Mouse (Mus musculus) myocyte (in vitro differentiated cells): ENCODE data around the gene Paqr6. TPM values are rescaled to one million over a fixed set of nuclear protein-coding genes. Genes with fewer than 3 reads are reported as not detected.
"Not testable (repeated sequence)": the region's sequence is repeated elsewhere in the genome, so short reads cannot be mapped to it uniquely, and the experiment has no call there.

Experiments
- H3K27me3 ChIP-seq: one replicate; pipeline ENCODE4 v1.6.1; 2011; ENCODE audit not compliant: control insufficient read depth, insufficient read depth, insufficient read length
- H3K36me3 ChIP-seq: one replicate; pipeline ENCODE4 v1.6.1; 2011; ENCODE audit not compliant: control insufficient read depth, insufficient read depth
- H3K4me2 ChIP-seq: one replicate; pipeline ENCODE4 v1.6.1; 2011; ENCODE audit warnings: low read depth, control low read depth
- H3K4me3 ChIP-seq: one replicate; pipeline ENCODE4 v1.5.1; 2011; ENCODE audit warnings: mild to moderate bottlenecking, control low read depth, moderate library complexity
- H3K79me2 ChIP-seq: one replicate; pipeline ENCODE4 v1.6.1; 2011; ENCODE audit not compliant: control insufficient read depth, insufficient read depth
- H3ac ChIP-seq: one replicate; pipeline ENCODE4 v1.6.1; 2011; ENCODE audit not compliant: control insufficient read depth, insufficient read length
- CEBPB ChIP-seq: IDR thresholded peaks from 2 replicates; pipeline ENCODE4 v1.6.1; 2011; ENCODE audit warnings: mild to moderate bottlenecking, moderate library complexity; ENCODE audit not compliant: poor library complexity, insufficient read depth, severe bottlenecking
- E2F4 ChIP-seq: IDR thresholded peaks from one replicate; pipeline ENCODE4 v1.6.1; 2011; ENCODE audit warnings: mild to moderate bottlenecking, control low read depth, moderate library complexity; ENCODE audit not compliant: insufficient read depth
- MAX ChIP-seq: IDR thresholded peaks from one replicate; pipeline ENCODE4 v1.6.1; 2011; ENCODE audit warnings: low read depth, mild to moderate bottlenecking, control low read depth
- MYOD1 ChIP-seq, 3 experiments: IDR thresholded peaks; one replicate each; pipeline ENCODE4 v1.6.1; 2011; ENCODE audit warnings: control low read depth in 2 of 3, low read depth in 2 of 3, mild to moderate bottlenecking in 2 of 3, moderate library complexity in 1 of 3; ENCODE audit not compliant: insufficient read length in 2 of 3, control insufficient read depth in 1 of 3
- MYOG ChIP-seq, 3 experiments: IDR thresholded peaks; one replicate each; pipeline ENCODE4 v1.6.1; 2011; ENCODE audit warnings: control low read depth in 2 of 3, low read depth in 2 of 3, mild to moderate bottlenecking in 2 of 3; ENCODE audit not compliant: insufficient read length in 2 of 3, control insufficient read depth in 1 of 3, insufficient read depth in 1 of 3
- POLR2AphosphoS2 ChIP-seq: IDR thresholded peaks from one replicate; pipeline ENCODE4 v1.6.1; 2011; ENCODE audit warnings: low read depth, control low read depth; ENCODE audit not compliant: insufficient read length
- REST ChIP-seq: IDR thresholded peaks from one replicate; pipeline ENCODE4 v1.6.1; 2011; ENCODE audit warnings: mild to moderate bottlenecking, control low read depth, moderate library complexity; ENCODE audit not compliant: insufficient read depth, insufficient read length
- SRF ChIP-seq: IDR thresholded peaks from one replicate; pipeline ENCODE4 v1.6.1; 2011; ENCODE audit warnings: low read depth; ENCODE audit not compliant: control insufficient read depth, insufficient read length
- TCF12 ChIP-seq: IDR thresholded peaks from one replicate; pipeline ENCODE4 v1.6.1; 2011; ENCODE audit warnings: mild to moderate bottlenecking, control low read depth; ENCODE audit not compliant: poor library complexity, insufficient read depth, severe bottlenecking
- TCF3 ChIP-seq: IDR thresholded peaks from one replicate; pipeline ENCODE4 v1.6.1; 2011; ENCODE audit warnings: low read depth, control low read depth; ENCODE audit not compliant: insufficient read length
- USF1 ChIP-seq: IDR thresholded peaks from one replicate; pipeline ENCODE4 v1.6.1; 2011; ENCODE audit warnings: low read depth, mild to moderate bottlenecking, control low read depth, moderate library complexity
- polyA plus RNA-seq: library from polyadenylated mRNA; unstranded; fragments of >200 nt; fragmentation: generic; extraction: Trizol; gene quantifications from one replicate; pipeline ENCODE4 v1.2.1, GENCODE M21; 2012; ENCODE audit warnings: missing spikeins

The Paqr6 gene
- polyA plus RNA-seq, 1 experiment = not detected

DNA sequence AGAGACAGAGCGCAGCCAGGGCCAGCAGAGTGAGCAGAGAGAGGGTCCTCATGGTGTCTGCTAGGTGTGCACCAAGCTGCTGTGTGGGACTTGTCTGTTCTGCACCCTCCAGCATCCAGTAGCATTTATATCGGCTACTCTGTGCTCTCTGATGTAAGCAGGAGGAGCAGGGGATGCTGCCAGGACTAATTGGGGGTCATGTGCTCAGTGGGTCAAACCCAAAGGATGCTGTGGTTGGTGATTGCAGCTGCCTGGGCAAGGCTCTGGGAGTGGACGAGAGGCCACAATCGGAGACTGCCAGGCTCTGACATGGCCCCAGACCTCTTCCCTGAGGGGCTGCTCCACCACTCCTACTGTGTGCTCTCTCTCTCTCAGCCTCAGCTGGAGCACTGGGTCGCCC lies 14.2 kb downstream of the Paqr6 start, which contains the start of gene Bglap2:
TSS of gene Bglap2 (minus strand) at position 101 of the 400 bp plus-strand sequence.
- H3K4me2 ChIP-seq, H3K36me3 ChIP-seq, H3ac ChIP-seq, H3K79me2 ChIP-seq, H3K4me3 ChIP-seq, H3K27me3 ChIP-seq: not testable (repeated sequence)
- TF ChIP-seq MYOG (IDR thresholded peaks at IDR 0.05; ENCODE audit: control insufficient read depth in 1 of 3, insufficient read depth in 1 of 3, insufficient read length in 2 of 3, low read depth in 2 of 3) = peak in 1 of 3 experiments; percentile 4

DNA sequence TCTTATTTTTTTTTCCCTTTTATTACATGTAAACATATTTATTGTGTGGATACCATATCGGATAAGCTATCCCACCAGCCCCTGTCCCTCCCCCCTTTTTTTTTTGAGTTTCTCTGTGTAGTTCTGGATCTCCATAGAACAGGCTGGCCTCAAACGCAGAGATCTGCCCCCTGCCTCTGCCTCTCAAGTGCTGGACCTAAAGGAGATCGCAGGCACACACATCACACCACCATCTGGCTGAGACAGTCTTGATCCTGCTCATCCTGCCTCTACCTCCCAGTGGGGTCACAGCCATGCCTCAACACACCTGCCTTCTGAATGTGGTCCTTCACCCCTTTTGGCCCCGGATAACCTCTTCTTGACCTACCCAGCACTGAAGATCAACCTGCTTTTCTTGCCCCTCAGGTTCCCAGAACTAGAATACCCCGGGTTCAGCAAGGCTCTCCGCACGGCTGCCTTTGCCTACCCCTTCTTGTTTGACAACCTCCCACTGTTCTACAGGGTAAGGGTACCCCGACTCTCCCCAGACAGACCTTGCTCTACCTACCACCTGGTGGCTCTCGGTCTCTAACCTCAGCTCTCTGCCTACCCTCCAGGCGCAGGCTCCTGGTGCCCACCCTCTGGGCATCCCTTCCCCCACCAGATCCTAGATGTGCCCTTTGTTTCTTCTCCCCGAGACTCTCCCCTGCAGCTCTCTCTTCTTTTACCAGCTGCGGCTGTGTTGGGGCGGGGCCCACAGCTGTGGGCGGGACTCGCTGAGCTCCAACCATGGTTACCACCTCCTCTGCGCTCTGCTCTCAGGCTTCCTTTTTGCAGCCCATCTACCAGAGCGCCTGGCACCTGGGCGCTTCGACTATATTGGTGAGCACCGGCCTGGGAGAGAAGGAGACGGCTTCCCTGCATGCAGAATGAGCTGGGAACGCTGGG lies 17.3 kb downstream of the Paqr6 start:
- not testable (repeated sequence) for H3K27me3 ChIP-seq, H3ac ChIP-seq, H3K79me2 ChIP-seq, H3K4me3 ChIP-seq, H3K36me3 ChIP-seq
- H3K4me2 ChIP-seq = peak overlapping the region; percentile 34

DNA sequence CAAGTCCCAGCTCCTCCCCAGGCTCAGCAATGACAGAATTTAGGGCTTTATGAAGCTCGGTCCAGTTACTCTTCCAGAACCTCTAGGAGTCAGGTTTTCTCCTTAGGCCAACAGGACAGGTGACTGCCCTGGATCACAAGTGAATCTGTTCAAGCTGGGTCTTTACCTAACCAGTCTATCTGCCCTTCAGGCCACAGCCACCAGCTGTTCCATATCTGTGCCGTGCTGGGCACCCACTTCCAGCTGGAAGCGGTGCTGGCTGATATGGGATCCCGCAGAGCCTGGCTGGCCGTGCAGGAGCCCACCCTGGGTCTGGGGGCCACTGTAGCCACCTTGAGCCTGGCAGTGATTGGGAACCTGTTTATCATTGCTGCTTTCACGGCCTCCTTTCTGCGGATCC lies 18.0 kb downstream of the Paqr6 start:
- not testable (repeated sequence) for H3K27me3 ChIP-seq, H3K36me3 ChIP-seq, H3K4me3 ChIP-seq, H3K4me2 ChIP-seq, H3ac ChIP-seq, H3K79me2 ChIP-seq

DNA sequence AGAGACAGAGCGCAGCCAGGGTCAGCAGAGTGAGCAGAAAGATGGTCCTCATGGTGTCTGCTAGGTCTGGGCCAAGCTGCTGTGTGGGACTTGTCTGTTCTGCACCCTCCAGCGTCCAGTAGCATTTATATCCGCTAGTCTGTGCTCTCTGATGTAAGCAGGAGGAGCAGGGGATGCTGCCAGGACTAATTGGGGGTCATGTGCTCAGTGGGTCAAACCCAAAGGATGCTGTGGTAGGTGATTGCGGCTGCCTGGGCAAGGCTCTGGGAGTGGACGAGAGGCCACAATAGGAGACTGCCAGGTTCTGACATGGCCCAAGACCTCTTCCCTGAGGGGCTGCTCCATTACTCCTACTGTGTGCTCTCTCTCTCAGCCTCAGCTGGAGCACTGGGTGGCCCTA lies 20.0 kb downstream of the Paqr6 start, which contains the start of gene Bglap:
TSS of gene Bglap (minus strand) at position 101 of the 400 bp plus-strand sequence.
- Histone ChIP-seq H3K27me3 (no peaks in the 10 kb centered on the region), H3K36me3 (no peaks in the 10 kb centered on the region), H3K4me2 (no peak within 1 kb of the TSS), H3K4me3 (no peak within 1 kb of the TSS), H3ac (no peak within 1 kb of the TSS), H3K79me2 (no peaks in the 10 kb centered on the region)
- TF ChIP-seq E2F4 = no peak
- TF ChIP-seq POLR2AphosphoS2 = no peak
- TF ChIP-seq TCF12 = no peak
- TF ChIP-seq TCF3 = no peak
- no peak for TF ChIP-seq SRF
- no peak for TF ChIP-seq MAX
- no peak for TF ChIP-seq USF1
- TF ChIP-seq MYOD1 (IDR thresholded peaks at IDR 0.05; ENCODE audit: control insufficient read depth in 1 of 3, insufficient read length in 2 of 3, low read depth in 2 of 3) = no peak

DNA sequence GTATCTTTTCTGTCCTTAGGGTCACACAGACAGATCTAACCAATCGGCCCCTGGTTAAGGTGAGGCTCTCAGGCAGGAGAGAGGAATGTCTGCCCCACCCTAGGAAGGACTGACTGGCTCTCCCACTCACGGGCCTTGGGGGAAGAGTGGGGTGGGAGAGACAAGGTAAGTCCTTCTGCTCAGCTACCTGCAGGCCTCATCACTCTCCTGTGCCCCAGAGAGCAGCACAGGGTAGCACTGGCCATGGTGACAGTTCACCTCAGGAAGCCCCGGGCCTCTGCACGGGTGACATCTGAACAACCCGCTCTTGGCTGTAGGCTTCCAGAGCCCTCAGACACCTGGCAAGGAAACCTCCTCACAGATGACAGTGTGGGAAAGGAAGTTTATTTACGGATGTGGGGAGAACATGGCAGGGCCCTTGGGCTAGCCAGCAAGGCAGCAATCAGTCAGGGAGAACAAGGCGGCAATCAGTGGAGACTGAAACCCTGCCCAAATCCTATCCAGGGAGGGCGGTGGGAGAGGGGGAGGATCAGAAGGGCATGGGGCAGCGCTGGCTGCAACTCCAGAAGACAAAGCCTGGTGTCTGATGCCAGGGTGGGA lies 29.5 kb downstream of the Paqr6 start:
- H3K4me3 ChIP-seq = no peak overlapping the region
- H3K4me2 ChIP-seq = no peak overlapping the region
- H3ac ChIP-seq = no peak overlapping the region
- no peaks in the 10 kb centered on the region for H3K79me2 ChIP-seq
- no peaks in the 10 kb centered on the region for H3K27me3 ChIP-seq
- H3K36me3 ChIP-seq = no peaks in the 10 kb centered on the region
- TF ChIP-seq REST (no peak), CEBPB (no peak), SRF (no peak), POLR2AphosphoS2 (no peak), E2F4 (no peak), USF1 (no peak), TCF12 (no peak), MAX (no peak), MYOD1 (IDR thresholded peaks at IDR 0.05; ENCODE audit: control insufficient read depth in 1 of 3, insufficient read length in 2 of 3, low read depth in 2 of 3) (no peak)

DNA sequence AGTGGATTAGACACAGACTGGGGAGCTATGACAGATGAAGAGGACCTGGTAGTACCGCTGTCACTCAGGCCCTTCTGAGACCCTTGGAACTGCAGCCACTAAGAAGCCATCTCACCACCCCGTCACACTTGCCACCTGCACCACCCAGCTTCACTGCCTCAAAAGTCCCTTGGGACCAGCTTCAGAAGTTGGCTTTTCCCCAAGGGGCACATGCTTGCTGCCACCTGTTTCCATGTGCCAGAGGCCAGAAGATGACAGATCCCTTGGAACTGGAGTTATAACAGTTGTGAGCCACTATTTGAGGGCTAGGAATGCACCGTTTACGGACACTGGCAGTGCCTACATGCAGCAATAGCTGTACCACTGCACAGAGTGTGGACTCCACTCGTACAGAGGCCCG lies 30.9 kb downstream of the Paqr6 start:
- TF ChIP-seq USF1 (no peak), TCF3 (no peak), MYOD1 (IDR thresholded peaks at IDR 0.05; ENCODE audit: control insufficient read depth in 1 of 3, insufficient read length in 2 of 3, low read depth in 2 of 3) (peak in 2 of 3 experiments; percentile 46 to 70), MAX (no peak), MYOG (IDR thresholded peaks at IDR 0.05; ENCODE audit: control insufficient read depth in 1 of 3, insufficient read depth in 1 of 3, insufficient read length in 2 of 3, low read depth in 2 of 3) (peak in 1 of 3 experiments; percentile 71)
- no peaks in the 10 kb centered on the region for H3K36me3 ChIP-seq

More for the DNA sequence above, 30.9 kb downstream of the Paqr6 start:
- Histone ChIP-seq H3K79me2 (no peaks in the 10 kb centered on the region), H3ac (no peak overlapping the region), H3K4me3 (no peak overlapping the region), H3K27me3 (no peaks in the 10 kb centered on the region), H3K4me2 (no peak overlapping the region)
